Mouse (Mus musculus): ENCODE measurements around the gene Chrnb2. TPM values are rescaled to one million over a fixed set of nuclear protein-coding genes. Genes with fewer than 3 reads are reported as not detected.

Gene Chrnb2
- polyA plus RNA-seq, 1 experiment = 0.39 TPM

GRCm38 (mm10) chr3:89723400-89724084 lies 40.9 kb downstream of the Chrnb2 start:
- Histone ChIP-seq H3K4me3 (ENCODE audit: insufficient read depth, low read length) (no peak overlapping the region), H3K27ac (ENCODE audit: insufficient read depth, low read length) (no peak overlapping the region), H3K4me1 (ENCODE audit: control insufficient read depth, insufficient read depth, low read length) (peaks cover 2% of the 10 kb centered on the region; the same call in 1 of the 2 replicates)
- TF ChIP-seq POLR2A (IDR thresholded peaks at IDR 0.05; ENCODE audit: low read depth, low read length) = no peak
- TF ChIP-seq CTCF (IDR thresholded peaks at IDR 0.05; ENCODE audit: borderline replicate concordance, insufficient read depth, low read length) = no peak

GRCm38 (mm10) chr3:89722032-89722431 lies 42.4 kb downstream of the Chrnb2 start:
- H3K27ac ChIP-seq (ENCODE audit: insufficient read depth, low read length) = no peak overlapping the region
- no peak for TF ChIP-seq CTCF (IDR thresholded peaks at IDR 0.05; ENCODE audit: borderline replicate concordance, insufficient read depth, low read length)
- peaks cover 2% of the 10 kb centered on the region; the same call in 1 of the 2 replicates for H3K4me1 ChIP-seq (ENCODE audit: control insufficient read depth, insufficient read depth, low read length)
- H3K4me3 ChIP-seq (ENCODE audit: insufficient read depth, low read length) = no peak overlapping the region

- Histone ChIP-seq H3K4me3 (ENCODE audit: insufficient read depth, low read length) (peak overlapping the region; percentile 63), H3K27ac (ENCODE audit: insufficient read depth, low read length) (no peak overlapping the region), H3K4me1 (ENCODE audit: control insufficient read depth, insufficient read depth, low read length) (peaks cover 3% of the 10 kb centered on the region; the same call in 1 of the 2 replicates)
- TF ChIP-seq POLR2A (IDR thresholded peaks at IDR 0.05; ENCODE audit: low read depth, low read length) (no peak), CTCF (IDR thresholded peaks at IDR 0.05; ENCODE audit: borderline replicate concordance, insufficient read depth, low read length) (no peak)
Observed at GRCm38 (mm10) chr3:89715967-89716256, 48.5 kb downstream of the Chrnb2 start.

- TF ChIP-seq CTCF (IDR thresholded peaks at IDR 0.05; ENCODE audit: borderline replicate concordance, insufficient read depth, low read length) = no peak
- no peak for TF ChIP-seq POLR2A (IDR thresholded peaks at IDR 0.05; ENCODE audit: low read depth, low read length)
- no peak overlapping the region for H3K27ac ChIP-seq (ENCODE audit: insufficient read depth, low read length)
- peak overlapping the region; percentile 63 for H3K4me3 ChIP-seq (ENCODE audit: insufficient read depth, low read length)
- peaks cover 3% of the 10 kb centered on the region; the same call in 1 of the 2 replicates for H3K4me1 ChIP-seq (ENCODE audit: control insufficient read depth, insufficient read depth, low read length)
Observed at GRCm38 (mm10) chr3:89715207-89715966, 49.0 kb downstream of the Chrnb2 start.

- Histone ChIP-seq H3K27ac (ENCODE audit: insufficient read depth, low read length) (no peak within 1 kb of the TSS), H3K4me1 (ENCODE audit: control insufficient read depth, insufficient read depth, low read length) (peaks cover 3% of the 10 kb centered on the region; the same call in 1 of the 2 replicates), H3K4me3 (ENCODE audit: insufficient read depth, low read length) (peak within 1 kb of the TSS; percentile 63)
- TF ChIP-seq CTCF (IDR thresholded peaks at IDR 0.05; ENCODE audit: borderline replicate concordance, insufficient read depth, low read length) (peak; percentile 23; the same call in 1 of the 2 replicates), POLR2A (IDR thresholded peaks at IDR 0.05; ENCODE audit: low read depth, low read length) (peak; percentile 90)
Observed at GRCm38 (mm10) chr3:89714359-89715206, 49.8 kb downstream of the Chrnb2 start, which contains the start of gene Adar. Gene Adar, plus strand, starts transcription at chr3:89715022.

- H3K4me1 ChIP-seq (ENCODE audit: control insufficient read depth, insufficient read depth, low read length) = no peaks in the 10 kb centered on the region
- no peak overlapping the region for H3K27ac ChIP-seq (ENCODE audit: insufficient read depth, low read length)
- TF ChIP-seq CTCF (IDR thresholded peaks at IDR 0.05; ENCODE audit: borderline replicate concordance, insufficient read depth, low read length) (no peak), POLR2A (IDR thresholded peaks at IDR 0.05; ENCODE audit: low read depth, low read length) (no peak)
- no peak overlapping the region for H3K4me3 ChIP-seq (ENCODE audit: insufficient read depth, low read length)
Observed at GRCm38 (mm10) chr3:89704064-89704463, 60.4 kb downstream of the Chrnb2 start.

GRCm38 (mm10) chr3:89703596-89703995 lies 60.8 kb downstream of the Chrnb2 start:
- TF ChIP-seq POLR2A (IDR thresholded peaks at IDR 0.05; ENCODE audit: low read depth, low read length) (no peak), CTCF (IDR thresholded peaks at IDR 0.05; ENCODE audit: borderline replicate concordance, insufficient read depth, low read length) (no peak)
- no peak overlapping the region for H3K27ac ChIP-seq (ENCODE audit: insufficient read depth, low read length)
- no peaks in the 10 kb centered on the region for H3K4me1 ChIP-seq (ENCODE audit: control insufficient read depth, insufficient read depth, low read length)

GRCm38 (mm10) chr3:89700461-89700860 lies 64.0 kb downstream of the Chrnb2 start:
- H3K27ac ChIP-seq (ENCODE audit: insufficient read depth, low read length) = no peak overlapping the region
- H3K4me1 ChIP-seq (ENCODE audit: control insufficient read depth, insufficient read depth, low read length) = no peaks in the 10 kb centered on the region
- H3K4me3 ChIP-seq (ENCODE audit: insufficient read depth, low read length) = no peak overlapping the region
- TF ChIP-seq POLR2A (IDR thresholded peaks at IDR 0.05; ENCODE audit: low read depth, low read length) = no peak
- TF ChIP-seq CTCF (IDR thresholded peaks at IDR 0.05; ENCODE audit: borderline replicate concordance, insufficient read depth, low read length) = no peak

More at GRCm38 (mm10) chr3:89703596-89703995, 60.8 kb downstream of the Chrnb2 start:
- H3K4me3 ChIP-seq (ENCODE audit: insufficient read depth, low read length) = no peak overlapping the region

GRCm38 (mm10) chr3:89698958-89699357 lies 65.5 kb downstream of the Chrnb2 start:
- Histone ChIP-seq H3K27ac (ENCODE audit: insufficient read depth, low read length) (no peak overlapping the region), H3K4me3 (ENCODE audit: insufficient read depth, low read length) (no peak overlapping the region), H3K4me1 (ENCODE audit: control insufficient read depth, insufficient read depth, low read length) (no peaks in the 10 kb centered on the region)
- no peak for TF ChIP-seq CTCF (IDR thresholded peaks at IDR 0.05; ENCODE audit: borderline replicate concordance, insufficient read depth, low read length)
- TF ChIP-seq POLR2A (IDR thresholded peaks at IDR 0.05; ENCODE audit: low read depth, low read length) = no peak

Other genes with a start within 250 kb of the Chrnb2 start
- gene Kcnn3, start 244.5 kb downstream of the Chrnb2 start, polyA plus RNA-seq (2011; ENCODE audit: insufficient read length, low read depth, missing spikeins) = 0.90 and 1.6 TPM in 2 replicates
- 23.2 and 24.1 TPM in 2 replicates for gene Adar, start 49.6 kb downstream of the Chrnb2 start, polyA plus RNA-seq (2011; ENCODE audit: insufficient read length, low read depth, missing spikeins)
- 77.4 and 84.9 TPM in 2 replicates for gene Ube2q1, start 9.0 kb upstream of the Chrnb2 start, polyA plus RNA-seq (2011; ENCODE audit: insufficient read length, low read depth, missing spikeins)
- gene She, start 66.7 kb upstream of the Chrnb2 start, polyA plus RNA-seq (2011; ENCODE audit: insufficient read length, low read depth, missing spikeins) = 0.17 TPM in 1 of 2 replicates, not detected in the other
- 1.9 and 2.3 TPM in 2 replicates for gene Il6ra, start 148.6 kb upstream of the Chrnb2 start, polyA plus RNA-seq (2011; ENCODE audit: insufficient read length, low read depth, missing spikeins)
- gene Atp8b2, start 198.9 kb upstream of the Chrnb2 start, polyA plus RNA-seq (2011; ENCODE audit: insufficient read length, low read depth, missing spikeins) = 109 and 120 TPM in 2 replicates
- gene Hax1, start 234.1 kb upstream of the Chrnb2 start, polyA plus RNA-seq (2011; ENCODE audit: insufficient read length, low read depth, missing spikeins) = 132 and 163 TPM in 2 replicates

Data from embryonic fibroblast, embryonic 13.5 days (primary cell).